Mouse (Mus musculus): ENCODE data around the gene Itprip. TPM values are rescaled to one million over a fixed set of nuclear protein-coding genes. Genes with fewer than 3 reads are reported as not detected.

The Itprip gene
- polyA plus RNA-seq (2017; shearing (Covaris generic)), result 55.5 TPM

DNA sequence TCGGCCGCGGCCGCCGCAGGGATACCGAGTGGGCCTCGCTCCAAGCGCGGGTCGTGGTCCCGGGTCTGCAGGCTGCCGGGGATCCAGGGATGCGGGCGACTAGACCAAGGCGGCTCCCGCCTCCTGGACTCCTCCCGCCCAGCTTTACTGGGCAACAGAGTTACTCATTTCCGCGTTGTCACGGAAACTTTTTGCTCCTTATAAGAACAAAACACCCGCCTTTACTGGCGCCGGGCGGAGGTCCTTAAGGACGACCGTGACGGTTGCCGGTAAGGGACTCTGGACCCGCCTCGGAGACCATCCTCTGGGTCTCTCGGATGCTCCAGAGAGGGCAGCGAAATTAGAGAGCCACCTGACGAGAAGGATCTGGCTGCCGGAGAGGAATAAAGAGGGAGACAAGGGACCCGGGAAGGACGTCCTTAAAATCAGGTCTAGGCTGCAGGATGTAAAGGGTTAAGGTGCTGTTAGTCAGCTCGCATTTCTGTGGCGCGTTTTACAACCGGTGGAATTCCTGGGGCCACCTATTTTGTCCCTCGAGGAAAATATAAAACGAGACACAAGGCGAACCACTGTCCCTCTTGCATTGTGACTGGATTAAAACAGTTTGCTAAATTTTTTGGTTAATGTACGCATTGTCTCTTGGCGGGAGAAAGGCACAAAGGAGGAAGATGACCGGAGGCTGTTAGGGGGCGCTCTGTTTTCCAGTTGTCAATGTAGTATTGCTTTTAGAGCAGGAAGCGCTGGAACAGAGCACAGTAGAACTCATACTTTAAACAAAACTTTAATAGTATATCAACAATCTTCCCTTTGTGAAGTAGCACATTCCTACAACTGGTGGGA, at the start of gene Itprip, which contains the start of gene Cfap43:
TSS of gene Itprip (minus strand) at position 174 of the 840 bp plus-strand sequence.
TSS of gene Cfap43 (minus strand) at position 162 of the 840 bp plus-strand sequence.

DNA sequence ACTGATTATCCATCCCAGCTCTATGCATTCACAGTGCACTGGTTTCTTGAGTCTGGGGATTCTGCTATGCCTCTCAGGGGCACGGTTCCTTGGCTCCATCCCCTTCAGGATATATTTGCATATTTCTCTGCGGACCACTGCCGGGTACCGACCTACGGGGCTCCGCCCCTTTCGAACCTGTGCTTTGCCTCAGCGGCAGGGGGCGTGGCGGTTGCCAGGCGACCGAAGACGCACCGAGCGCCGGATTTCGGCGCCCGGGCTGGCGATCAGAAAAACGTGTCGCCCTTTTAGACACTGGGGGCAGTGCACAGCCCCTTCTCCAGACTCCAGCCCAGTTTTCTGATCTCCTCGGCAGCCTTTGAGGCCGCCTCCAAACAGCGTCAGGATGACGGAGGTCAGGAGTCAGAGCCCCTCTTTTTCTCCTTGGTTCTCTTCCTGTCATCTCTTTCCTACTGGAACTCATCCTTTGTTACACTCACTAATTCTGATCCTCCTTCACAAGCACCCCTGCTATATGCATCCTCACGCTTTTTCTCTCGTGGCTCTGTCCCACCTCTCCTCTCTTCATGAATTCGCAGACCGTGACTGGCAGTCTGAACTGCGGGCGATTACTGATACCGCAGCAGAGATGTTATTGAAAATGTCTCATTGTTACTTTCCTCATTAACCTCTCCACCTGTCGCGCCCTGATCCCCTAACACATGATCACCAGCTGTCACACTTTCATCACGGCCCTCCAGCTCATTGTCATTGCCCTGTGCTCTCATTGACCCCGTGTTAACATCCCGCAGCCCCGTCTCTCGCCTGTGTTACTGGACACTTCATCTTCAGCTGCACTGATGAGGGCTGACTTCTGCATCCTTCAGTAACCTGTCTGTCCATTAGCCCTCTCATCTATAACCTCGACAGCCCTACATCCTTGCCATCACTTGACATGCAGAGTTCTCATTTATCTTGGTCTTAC, 18.6 kb upstream of the Itprip start, which contains the start of gene Cfap58:
TSS of gene Cfap58 (plus strand) at position 233 of the 964 bp plus-strand sequence.

GRCm38 (mm10) chr19:47865353-47865947, 53.6 kb downstream of the Itprip start, which contains the start of gene Gsto2:
Gsto2 (plus strand) TSS chr19:47865534.

GRCm38 (mm10) chr19:47854796-47855783, 64.0 kb downstream of the Itprip start, which contains the start of gene Gsto1:
Gsto1 (plus strand) TSS chr19:47854970.

Other genes with a start within 250 kb of the Itprip start
- gene Col17a1, start 227.2 kb downstream of the Itprip start, polyA plus RNA-seq (2017; shearing (Covaris generic)), result not detected
- 175 TPM for gene Sfr1, start 187.6 kb downstream of the Itprip start, polyA plus RNA-seq (2017; shearing (Covaris generic))
- 95.8 TPM for gene Gsto1, start 64.3 kb downstream of the Itprip start, polyA plus RNA-seq (2017; shearing (Covaris generic))
- gene Gsto2, start 53.8 kb downstream of the Itprip start, polyA plus RNA-seq (2017; shearing (Covaris generic)), result 0.56 TPM
- gene Cfap43, start within 50 bp of the Itprip start, polyA plus RNA-seq (2017; shearing (Covaris generic)), result 0.30 TPM
- gene Cfap58, start 18.4 kb upstream of the Itprip start, polyA plus RNA-seq (2017; shearing (Covaris generic)), result not detected